In genomic region chr5:114418541-114418940, GRCm38 (mm10) we compare ENCODE assay signal across 10 mouse cellular contexts. TPM values are rescaled to one million over a fixed set of nuclear protein-coding genes. Genes with fewer than 3 reads are reported as not detected.
DNase-seq lines count a peak whose midpoint lies in the region; ATAC-seq lines count a peak whose summit lies in the region.
"Had no signal": no experiment of that assay in that cellular context is flagged by ENCODE, and none has a peak within 500 bp of the region (broad histone marks: within the 10 kb centered on the region; RNA-seq: fewer than 3 reads in every experiment).

No protein-coding gene starts in this region.

- ATAC-seq in hindbrain, embryonic 12.5 days (ENCODE audit: low FRiP score), result peak; percentile 55; the same call in 1 of the 2 replicates
- ATAC-seq in hindbrain, embryonic 14.5 days (ENCODE audit: low FRiP score), result no peak

- H3K4me1 ChIP-seq in hindbrain, embryonic 12.5 days, result no peaks in the 10 kb centered on the region
- H3K4me1 ChIP-seq in hindbrain, embryonic 14.5 days (replicated peaks; ENCODE audit: control insufficient read depth, insufficient read depth, low read length), result peaks cover 2% of the 10 kb centered on the region; the same call in 1 of the 2 replicates
- H3K4me1 ChIP-seq: embryonic facial prominence, embryonic 15.5 days had no signal

- H3K9me3 ChIP-seq in hindbrain, embryonic 12.5 days (replicated peaks), result no peaks in the 10 kb centered on the region
- no peaks in the 10 kb centered on the region for H3K9me3 ChIP-seq in hindbrain, embryonic 14.5 days (ENCODE audit: control insufficient read depth, low read length)
- H3K9me3 ChIP-seq: embryonic facial prominence, embryonic 15.5 days had no signal

- 84% methylated on average over 8 of the region's 8 CpGs for WGBS in hindbrain, embryonic 12.5 days
- 85% methylated on average over 8 of the region's 8 CpGs for WGBS in hindbrain, embryonic 14.5 days

- H3K27ac ChIP-seq in hindbrain, embryonic 12.5 days, result no peak overlapping the region
- no peak overlapping the region for H3K27ac ChIP-seq in hindbrain, embryonic 14.5 days
- H3K27ac ChIP-seq: embryonic facial prominence, embryonic 15.5 days had no signal

- H3K4me2 ChIP-seq in hindbrain, embryonic 12.5 days (replicated peaks), result no peak overlapping the region
- H3K4me2 ChIP-seq in hindbrain, embryonic 14.5 days (replicated peaks), result no peak overlapping the region
- H3K4me2 ChIP-seq: embryonic facial prominence, embryonic 15.5 days had no signal

- no peak for DNase-seq in hindbrain, embryonic 14.5 days (ENCODE audit: low spot score)
- peak; percentile 27 for DNase-seq in ovary, postnatal 36 days (ENCODE audit: low spot score)
- DNase-seq in ovary, postnatal 10 days (ENCODE audit: low spot score), result no peak
- peak; percentile 33 for DNase-seq in embryo, embryonic 9.5 days (ENCODE audit: extremely low spot score)
- DNase-seq in thymus, postnatal 36 days, result peak; percentile 9 to 23
- DNase-seq in frontal cortex, adult 2 months (ENCODE audit: extremely low spot score in 1 of 2, low spot score in 1 of 2), result no peak
- DNase-seq: lung, postnatal 10 days; right cerebral cortex, postnatal 25 days had no signal

- no peak overlapping the region for H3K9ac ChIP-seq in hindbrain, embryonic 12.5 days
- no peak overlapping the region for H3K9ac ChIP-seq in hindbrain, embryonic 14.5 days
- H3K9ac ChIP-seq: embryonic facial prominence, embryonic 15.5 days had no signal

- H3K4me3 ChIP-seq in hindbrain, embryonic 12.5 days, result no peak overlapping the region
- H3K4me3 ChIP-seq in hindbrain, embryonic 14.5 days (replicated peaks; ENCODE audit: low read length), result no peak overlapping the region
- H3K4me3 ChIP-seq: embryonic facial prominence, embryonic 15.5 days had no signal

- peaks cover 79% of the 10 kb centered on the region for H3K36me3 ChIP-seq in hindbrain, embryonic 12.5 days
- H3K36me3 ChIP-seq in hindbrain, embryonic 14.5 days (replicated peaks; ENCODE audit: control insufficient read depth, insufficient read depth), result peaks cover 80% of the 10 kb centered on the region

- H3K27me3 ChIP-seq in hindbrain, embryonic 12.5 days, result no peaks in the 10 kb centered on the region
- no peaks in the 10 kb centered on the region for H3K27me3 ChIP-seq in hindbrain, embryonic 14.5 days (ENCODE audit: control insufficient read depth, insufficient read depth, low read length)
- H3K27me3 ChIP-seq: embryonic facial prominence, embryonic 15.5 days had no signal

RNA-seq across cellular contexts. Expression of gene Mmab, which starts 25.3 kb away (rescaled TPM):
- 27.3 and 31.5 TPM in 2 replicates for polyA plus RNA-seq in hindbrain, embryonic 12.5 days (2016; fragmentation: Nextera tagmentation; extraction: Ambion mirVana)
- polyA plus RNA-seq in hindbrain, embryonic 14.5 days (2014; fragmentation: Nextera tagmentation; extraction: Ambion mirVana), result 30.7 and 30.8 TPM in 2 replicates
- 31.1 and 31.4 TPM in 2 replicates for polyA plus RNA-seq in frontal cortex, adult 2 months (2012; rRNA removed)

RNA-seq across cellular contexts. Expression of gene Mvk, which starts 25.5 kb away (rescaled TPM):
- 50.6 and 51.2 TPM in 2 replicates for polyA plus RNA-seq in hindbrain, embryonic 12.5 days (2016; fragmentation: Nextera tagmentation; extraction: Ambion mirVana)
- 76.9 and 81.2 TPM in 2 replicates for polyA plus RNA-seq in hindbrain, embryonic 14.5 days (2014; fragmentation: Nextera tagmentation; extraction: Ambion mirVana)
- polyA plus RNA-seq in frontal cortex, adult 2 months (2012; rRNA removed), result 35.8 and 38.1 TPM in 2 replicates

RNA-seq across cellular contexts. Expression of gene Ube3b, which starts 38.1 kb away (rescaled TPM):
- 57.9 and 58.2 TPM in 2 replicates for polyA plus RNA-seq in hindbrain, embryonic 12.5 days (2016; fragmentation: Nextera tagmentation; extraction: Ambion mirVana)
- 45.9 and 48.2 TPM in 2 replicates for polyA plus RNA-seq in hindbrain, embryonic 14.5 days (2014; fragmentation: Nextera tagmentation; extraction: Ambion mirVana)
- 80.8 and 85.5 TPM in 2 replicates for polyA plus RNA-seq in frontal cortex, adult 2 months (2012; rRNA removed)

RNA-seq across cellular contexts. Expression of gene Kctd10, which starts 38.2 kb away (rescaled TPM):
- 110 and 115 TPM in 2 replicates for polyA plus RNA-seq in hindbrain, embryonic 12.5 days (2016; fragmentation: Nextera tagmentation; extraction: Ambion mirVana)
- polyA plus RNA-seq in hindbrain, embryonic 14.5 days (2014; fragmentation: Nextera tagmentation; extraction: Ambion mirVana), result 60.9 and 67.9 TPM in 2 replicates
- polyA plus RNA-seq in frontal cortex, adult 2 months (2012; rRNA removed), result 56.8 and 57.4 TPM in 2 replicates

Comparison
In these comparisons a context has a peak if more than half of its experiments do, and no peak if none do; other contexts are left out.
1. DNase-seq: peak in ovary, postnatal 36 days (single experiment), embryo, embryonic 9.5 days (single experiment) and thymus, postnatal 36 days (2 of 2); none in hindbrain, embryonic 14.5 days (single experiment), ovary, postnatal 10 days (single experiment) and frontal cortex, adult 2 months (0 of 2).